Mouse (Mus musculus): ENCODE results near the gene Fbxo42.
"Not testable (repeated sequence)": the region's sequence is repeated elsewhere in the genome, so short reads cannot be mapped to it uniquely, and the experiment has no call there.

Fbxo42 gene

GRCm38 (mm10) chr4:141136126-141136525 lies 11.6 kb upstream of the Fbxo42 start:
- no peak for DNase-seq (ENCODE audit: low spot score)

- not testable (repeated sequence) for DNase-seq (ENCODE audit: low spot score)
Observed at GRCm38 (mm10) chr4:141137740-141138139, 10.0 kb upstream of the Fbxo42 start.

- DNase-seq (ENCODE audit: low spot score) = no peak
Observed at GRCm38 (mm10) chr4:141138425-141139115, 9.1 kb upstream of the Fbxo42 start.

- peak; percentile 98 for DNase-seq (ENCODE audit: low spot score)
Observed at GRCm38 (mm10) chr4:141139116-141139970, 8.4 kb upstream of the Fbxo42 start, which contains the start of gene Szrd1. Gene Szrd1 (minus strand): TSS chr4:141139775.

GRCm38 (mm10) chr4:141140354-141140753 lies 7.4 kb upstream of the Fbxo42 start:
- DNase-seq (ENCODE audit: low spot score) = not testable (repeated sequence)

- DNase-seq (ENCODE audit: low spot score) = no peak
Observed at GRCm38 (mm10) chr4:141140967-141141366, 6.7 kb upstream of the Fbxo42 start.

GRCm38 (mm10) chr4:141142285-141142811 lies 5.4 kb upstream of the Fbxo42 start:
- DNase-seq (ENCODE audit: low spot score) = peak; percentile 79

- not testable (repeated sequence) for DNase-seq (ENCODE audit: low spot score)
Observed at GRCm38 (mm10) chr4:141145124-141145523, 2.6 kb upstream of the Fbxo42 start.

- DNase-seq (ENCODE audit: low spot score) = no peak
Observed at GRCm38 (mm10) chr4:141146491-141147033, 1.2 kb upstream of the Fbxo42 start.

GRCm38 (mm10) chr4:141148009-141148801 lies 492 bp downstream of the Fbxo42 start:
- no peak for DNase-seq (ENCODE audit: low spot score)

GRCm38 (mm10) chr4:141149116-141149515 lies 1.4 kb downstream of the Fbxo42 start:
- DNase-seq (ENCODE audit: low spot score) = no peak

- DNase-seq (ENCODE audit: low spot score) = no peak
Observed at GRCm38 (mm10) chr4:141157485-141157884, 9.8 kb downstream of the Fbxo42 start.

GRCm38 (mm10) chr4:141158609-141159008 lies 10.9 kb downstream of the Fbxo42 start:
- DNase-seq (ENCODE audit: low spot score) = no peak

GRCm38 (mm10) chr4:141159093-141159492 lies 11.4 kb downstream of the Fbxo42 start:
- no peak for DNase-seq (ENCODE audit: low spot score)

GRCm38 (mm10) chr4:141159666-141160065 lies 12.0 kb downstream of the Fbxo42 start:
- no peak for DNase-seq (ENCODE audit: low spot score)

GRCm38 (mm10) chr4:141160193-141160592 lies 12.5 kb downstream of the Fbxo42 start:
- DNase-seq (ENCODE audit: low spot score) = no peak

GRCm38 (mm10) chr4:141161699-141162208 lies 14.0 kb downstream of the Fbxo42 start:
- DNase-seq (ENCODE audit: low spot score) = peak; percentile 74

- no peak for DNase-seq (ENCODE audit: low spot score)
Observed at GRCm38 (mm10) chr4:141163729-141164128, 16.0 kb downstream of the Fbxo42 start.

GRCm38 (mm10) chr4:141165744-141166292 lies 18.1 kb downstream of the Fbxo42 start:
- no peak for DNase-seq (ENCODE audit: low spot score)

- no peak for DNase-seq (ENCODE audit: low spot score)
Observed at GRCm38 (mm10) chr4:141167156-141167555, 19.4 kb downstream of the Fbxo42 start.

- no peak for DNase-seq (ENCODE audit: low spot score)
Observed at GRCm38 (mm10) chr4:141172121-141172520, 24.4 kb downstream of the Fbxo42 start.

Measured in c-Kit-positive CD71-positive TER-119-positive erythroid progenitor cells, embryonic 14.5 days (primary cell).